Mouse (Mus musculus): Measurements from ENCODE around the gene Olfr3. TPM values are rescaled to one million over a fixed set of nuclear protein-coding genes. Genes with fewer than 3 reads are reported as not detected.

Olfr3 gene
- not detected in 2 replicates for polyA plus RNA-seq (2012; rRNA removed; ENCODE audit: low replicate concordance)

DNA sequence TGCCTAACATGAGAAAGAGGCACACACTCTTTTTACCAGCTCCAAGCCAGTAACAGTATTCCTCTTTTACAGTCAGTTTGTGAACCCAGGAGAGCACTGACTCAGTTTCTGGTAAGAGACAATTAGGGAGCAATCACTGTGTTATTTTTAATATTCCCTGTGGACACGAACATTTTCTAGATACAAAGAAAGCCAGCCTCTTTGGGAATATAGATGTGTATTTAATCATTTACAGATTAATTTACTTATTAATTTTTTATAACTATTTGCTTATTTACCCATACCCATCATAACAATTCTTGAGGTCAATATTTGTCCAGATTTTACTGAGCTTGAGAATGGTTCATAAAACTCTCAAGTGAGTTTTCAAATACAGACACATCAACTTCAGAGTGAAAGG lies at the start of gene Olfr3:
Gene Olfr3 (minus strand): TSS at position 101 of the 400 bp plus-strand sequence.

GRCm38 (mm10) chr2:36862560-36862959 lies 45.7 kb upstream of the Olfr3 start, which contains the start of gene Olfr351:
Olfr351 (minus strand) TSS chr2:36862660.

GRCm38 (mm10) chr2:36846010-36846409 lies 29.2 kb upstream of the Olfr3 start, which contains the start of gene Olfr350:
Olfr350 (plus strand) TSS chr2:36846310.

DNA sequence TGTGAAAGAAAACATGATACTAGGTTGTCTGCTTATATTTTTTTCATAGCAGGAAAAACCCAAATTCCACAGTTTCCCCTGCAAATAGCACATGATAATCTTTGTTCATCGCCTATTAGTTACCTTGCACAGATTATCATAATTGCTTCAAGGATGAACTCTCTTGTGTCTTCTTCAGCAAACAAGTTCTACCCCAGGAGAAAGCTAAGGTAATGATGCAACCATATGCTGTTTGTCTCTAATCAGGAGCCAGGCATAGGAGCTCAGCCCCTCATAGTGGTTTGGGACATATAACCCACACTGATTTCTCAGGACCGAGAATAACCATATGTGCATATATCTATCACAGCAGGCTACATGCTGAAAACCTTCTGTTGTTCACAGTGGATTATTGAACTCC lies 26.6 kb downstream of the Olfr3 start, which contains the start of gene Olfr50:
Gene Olfr50 (plus strand): TSS at position 301 of the 400 bp plus-strand sequence.

GRCm38 (mm10) chr2:36783976-36784375 lies 32.9 kb downstream of the Olfr3 start, which contains the start of gene Olfr348:
Olfr348 (plus strand) TSS chr2:36784276.

Other genes starting within 250 kb of the Olfr3 start
- gene Olfr345, start 177.0 kb downstream of the Olfr3 start, polyA plus RNA-seq (2012; rRNA removed; ENCODE audit: low replicate concordance): not detected in 2 replicates
- gene Olfr346, start 131.2 kb downstream of the Olfr3 start, polyA plus RNA-seq (2012; rRNA removed; ENCODE audit: low replicate concordance): not detected in 2 replicates
- gene Olfr347, start 85.1 kb downstream of the Olfr3 start, polyA plus RNA-seq (2012; rRNA removed; ENCODE audit: low replicate concordance): not detected in 2 replicates
- gene Olfr348, start 32.8 kb downstream of the Olfr3 start, polyA plus RNA-seq (2012; rRNA removed; ENCODE audit: low replicate concordance): not detected in 2 replicates
- gene Olfr50, start 26.5 kb downstream of the Olfr3 start, polyA plus RNA-seq (2012; rRNA removed; ENCODE audit: low replicate concordance): not detected in 2 replicates
- not detected in 2 replicates for gene Olfr350, start 29.3 kb upstream of the Olfr3 start, polyA plus RNA-seq (2012; rRNA removed; ENCODE audit: low replicate concordance)
- gene Olfr351, start 45.6 kb upstream of the Olfr3 start, polyA plus RNA-seq (2012; rRNA removed; ENCODE audit: low replicate concordance): not detected in 2 replicates
- not detected in 2 replicates for gene Olfr352, start 51.4 kb upstream of the Olfr3 start, polyA plus RNA-seq (2012; rRNA removed; ENCODE audit: low replicate concordance)
- not detected in 2 replicates for gene Olfr353, start 75.9 kb upstream of the Olfr3 start, polyA plus RNA-seq (2012; rRNA removed; ENCODE audit: low replicate concordance)
- not detected in 2 replicates for gene Olfr354, start 88.6 kb upstream of the Olfr3 start, polyA plus RNA-seq (2012; rRNA removed; ENCODE audit: low replicate concordance)
- gene Olfr355, start 111.9 kb upstream of the Olfr3 start, polyA plus RNA-seq (2012; rRNA removed; ENCODE audit: low replicate concordance): not detected in 2 replicates
- gene Olfr356, start 120.1 kb upstream of the Olfr3 start, polyA plus RNA-seq (2012; rRNA removed; ENCODE audit: low replicate concordance): not detected in 2 replicates
- not detected in 2 replicates for gene Olfr357, start 176.8 kb upstream of the Olfr3 start, polyA plus RNA-seq (2012; rRNA removed; ENCODE audit: low replicate concordance)
- not detected in 2 replicates for gene Olfr358, start 192.3 kb upstream of the Olfr3 start, polyA plus RNA-seq (2012; rRNA removed; ENCODE audit: low replicate concordance)
- not detected in 2 replicates for gene Olfr360, start 248.7 kb upstream of the Olfr3 start, polyA plus RNA-seq (2012; rRNA removed; ENCODE audit: low replicate concordance)

Data from mammary gland, adult 2 months (tissue).